Mouse (Mus musculus) right cerebral cortex, postnatal 25 days (tissue): ENCODE measurements around the gene Gm11444.

Experiments
- DNase-seq: peaks from one replicate; pipeline ENCODE4 v3.0.0; 2022

The Gm11444 gene

GRCm38 (mm10) chr11:85835001-85835752 lies 15.0 kb downstream of the Gm11444 start:
- DNase-seq: no peak

- no peak for DNase-seq
These were observed 15.7 kb downstream of the Gm11444 start for GRCm38 (mm10) chr11:85834386-85834931.

- peak; percentile 17 for DNase-seq
These were observed 16.3 kb downstream of the Gm11444 start for GRCm38 (mm10) chr11:85833761-85834385.

GRCm38 (mm10) chr11:85833081-85833521 lies 17.0 kb downstream of the Gm11444 start:
- no peak for DNase-seq

- peak; percentile 10 for DNase-seq
These were observed 17.8 kb downstream of the Gm11444 start, which contains the start of gene Tbx2 for GRCm38 (mm10) chr11:85832231-85832924. TSS of gene Tbx2 (plus strand) at chr11:85832551.

GRCm38 (mm10) chr11:85831656-85832230 lies 18.4 kb downstream of the Gm11444 start:
- no peak for DNase-seq

- no peak for DNase-seq
These were observed 19.2 kb downstream of the Gm11444 start for GRCm38 (mm10) chr11:85830901-85831341.

GRCm38 (mm10) chr11:85829520-85830440 lies 20.4 kb downstream of the Gm11444 start:
- DNase-seq: peak; percentile 10

- DNase-seq: no peak
These were observed 21.2 kb downstream of the Gm11444 start for GRCm38 (mm10) chr11:85828691-85829519.

GRCm38 (mm10) chr11:85827342-85827741 lies 22.8 kb downstream of the Gm11444 start:
- DNase-seq: no peak

GRCm38 (mm10) chr11:85825823-85826222 lies 24.3 kb downstream of the Gm11444 start:
- no peak for DNase-seq

- no peak for DNase-seq
These were observed 25.1 kb downstream of the Gm11444 start for GRCm38 (mm10) chr11:85825031-85825430.

- no peak for DNase-seq
These were observed 26.3 kb downstream of the Gm11444 start for GRCm38 (mm10) chr11:85823794-85824193.

GRCm38 (mm10) chr11:85823181-85823580 lies 27.0 kb downstream of the Gm11444 start:
- peak; percentile 47 for DNase-seq

- DNase-seq: no peak
These were observed 28.5 kb downstream of the Gm11444 start for GRCm38 (mm10) chr11:85821659-85822058.

GRCm38 (mm10) chr11:85820959-85821358 lies 29.2 kb downstream of the Gm11444 start:
- no peak for DNase-seq

GRCm38 (mm10) chr11:85818401-85818800 lies 31.7 kb downstream of the Gm11444 start:
- no peak for DNase-seq

GRCm38 (mm10) chr11:85816471-85816870 lies 33.7 kb downstream of the Gm11444 start:
- DNase-seq: no peak

GRCm38 (mm10) chr11:85814678-85815077 lies 35.5 kb downstream of the Gm11444 start:
- DNase-seq: no peak

GRCm38 (mm10) chr11:85812201-85812966 lies 37.7 kb downstream of the Gm11444 start:
- DNase-seq: no peak
